Mouse (Mus musculus) adipose tissue, adult 10 weeks (tissue): ENCODE data around the gene Stk32b. TPM values are rescaled to one million over a fixed set of nuclear protein-coding genes. Genes with fewer than 3 reads are reported as not detected.

Source experiments
- polyA plus RNA-seq: library from polyadenylated mRNA; stranded (reverse); fragments of 350-450 nt; fragmentation: Illumina TruSeq; extraction: RNeasy Lipid Tissue Mini Kit (QIAGEN cat#74804); gene quantifications from one replicate; pipeline ENCODE4 v1.2.3, GENCODE M21; 2014; ENCODE audit warnings: low read depth, low replicate concordance

Stk32b gene
- polyA plus RNA-seq = 2.3 TPM

DNA sequence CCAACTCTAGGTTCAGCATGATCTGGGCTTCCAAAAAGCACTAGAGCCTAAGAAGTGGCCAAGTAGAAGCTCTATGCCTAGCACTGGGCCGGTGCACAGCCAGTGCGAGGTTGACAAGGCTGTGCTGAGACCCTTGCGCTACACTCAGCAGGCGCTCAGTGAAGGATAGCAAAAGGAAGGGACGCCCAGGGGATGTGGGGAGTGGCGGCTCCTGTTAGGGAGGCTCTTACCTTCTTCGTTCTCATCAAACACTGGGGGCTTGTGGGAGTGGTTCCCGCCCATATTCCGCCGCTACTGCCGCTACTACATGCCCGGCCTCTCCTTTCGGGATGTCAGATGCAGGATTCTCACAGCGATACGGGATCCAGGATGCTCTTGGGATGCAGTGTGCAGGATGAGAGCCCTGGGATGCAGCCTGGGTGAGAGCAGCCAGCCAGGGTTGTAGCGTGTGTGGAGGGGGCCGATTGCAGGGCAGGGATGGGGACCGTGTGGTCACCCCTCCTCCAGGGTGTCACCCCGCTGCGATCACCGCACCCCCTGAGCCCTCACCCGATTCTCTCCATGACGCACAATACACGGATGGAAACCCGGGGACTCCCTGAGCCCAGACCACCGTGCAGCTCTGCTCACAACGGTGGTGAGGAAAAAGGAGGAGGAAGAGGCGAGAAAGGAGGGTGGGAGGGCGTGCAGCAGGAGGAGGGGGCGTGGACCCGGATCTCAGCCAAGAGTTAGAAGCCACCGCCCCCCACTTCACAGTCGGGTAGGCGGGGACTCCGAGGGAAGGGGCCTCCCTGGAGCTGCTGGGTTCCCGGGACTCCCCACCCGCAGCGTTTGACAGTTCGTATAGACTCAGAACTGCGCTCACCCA, at the start of gene Stk32b:
Gene Stk32b (minus strand): TSS at position 667 of the 868 bp plus-strand sequence.

GRCm38 (mm10) chr5:37735224-37735623, 18.3 kb upstream of the Stk32b start, which contains the start of gene Cytl1:
Gene Cytl1, plus strand, starts transcription at chr5:37735519.

Other genes starting within 250 kb of the Stk32b start
- gene Cytl1, start 18.3 kb upstream of the Stk32b start, polyA plus RNA-seq = 8.7 TPM
- 3.3 TPM for gene Msx1, start 107.4 kb upstream of the Stk32b start, polyA plus RNA-seq